Mouse (Mus musculus) heart, embryonic 11.5 days (tissue): Measurements from ENCODE around the gene Eef1akmt1. TPM values are rescaled to one million over a fixed set of nuclear protein-coding genes. Genes with fewer than 3 reads are reported as not detected.

Experiments used
- ATAC-seq: fragments of 200-750 bp; cut with Nextera tagmentation; replicated peaks from 2 replicates; pipeline ENCODE4 v1.8.0; 2017; ENCODE audit warnings: moderate library complexity; ENCODE audit not compliant: insufficient number of reproducible peaks, low FRiP score, low TSS enrichment
- H3K27ac ChIP-seq: fragments of 300-500 bp; sonication (generic); 2 replicates; pipeline ENCODE4 v1.5.1; 2014; ENCODE audit warnings: mild to moderate bottlenecking, low read depth, low read length
- H3K27me3 ChIP-seq: fragments of 300-500 bp; sonication (generic); 2 replicates; pipeline ENCODE4 v1.6.1; 2014; ENCODE audit warnings: mild to moderate bottlenecking, low read length, mixed read lengths; ENCODE audit not compliant: control insufficient read depth, insufficient read depth
- H3K36me3 ChIP-seq: fragments of 300-500 bp; sonication (generic); 2 replicates; pipeline ENCODE4 v1.6.1; 2014; ENCODE audit warnings: mild to moderate bottlenecking, low read length, moderate library complexity, mixed read lengths; ENCODE audit not compliant: control insufficient read depth, insufficient read depth
- H3K4me1 ChIP-seq: fragments of 300-500 bp; sonication (generic); 2 replicates; pipeline ENCODE4 v1.6.1; 2014; ENCODE audit warnings: low read length; ENCODE audit not compliant: control insufficient read depth, insufficient read depth
- H3K4me2 ChIP-seq: fragments of 300-500 bp; sonication (generic); 2 replicates; pipeline ENCODE4 v1.6.1; 2014; ENCODE audit warnings: mild to moderate bottlenecking, moderate library complexity
- H3K4me3 ChIP-seq: fragments of 300-500 bp; sonication (generic); 2 replicates; pipeline ENCODE4 v1.5.1; 2014; ENCODE audit warnings: low read depth, low read length
- H3K9ac ChIP-seq: fragments of 300-500 bp; sonication (generic); 2 replicates; pipeline ENCODE4 v1.6.1; 2014; ENCODE audit warnings: mild to moderate bottlenecking, low read depth, low read length, moderate library complexity
- H3K9me3 ChIP-seq: fragments of 300-500 bp; sonication (generic); replicated peaks from 2 replicates; pipeline ENCODE4 v1.6.1; 2016; ENCODE audit warnings: low read length; ENCODE audit not compliant: control insufficient read depth
- WGBS: fragments of 180-500 bp; shearing (Covaris S2); extraction: QIAGEN DNeasy Blood & Tissue Kit; methylation state at CpG from one replicate; pipeline ENCODE4 v1.1.7; 2014; ENCODE audit not compliant: insufficient replicate concordance; 5-methylcytosine and 5-hydroxymethylcytosine counted together
- polyA plus RNA-seq: library from polyadenylated mRNA; unstranded; fragments of >200 nt; fragmentation: Nextera tagmentation; extraction: Ambion mirVana; gene quantifications from 2 replicates; pipeline ENCODE4 v1.2.1, GENCODE M21; 2014

Gene Eef1akmt1
- polyA plus RNA-seq, 1 experiment from 2014 or later: 61.2 TPM

DNA sequence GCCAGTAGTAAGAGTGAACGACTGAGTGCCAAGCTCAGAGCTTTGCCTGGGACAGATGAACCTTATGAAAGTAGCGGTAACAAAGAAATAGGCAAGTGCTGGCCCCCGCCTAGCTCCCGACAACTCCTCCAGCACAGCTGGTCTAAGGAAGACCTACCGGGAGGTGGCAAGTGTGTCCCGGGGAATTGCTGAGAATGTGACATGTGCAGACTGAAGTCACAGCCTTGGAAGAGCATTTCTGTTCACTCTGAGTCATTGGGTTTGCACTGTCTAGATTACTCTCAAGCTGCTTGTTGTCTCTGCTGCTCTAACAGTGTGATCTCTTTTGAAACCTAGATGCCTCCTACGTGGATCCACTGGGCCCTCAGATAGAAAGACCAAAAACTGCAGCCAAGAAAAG, 54.4 kb downstream of the Eef1akmt1 start:
- no peak overlapping the region for H3K4me3 ChIP-seq
- no peaks in the 10 kb centered on the region for H3K4me1 ChIP-seq
- no peak overlapping the region for H3K9ac ChIP-seq
- no peaks in the 10 kb centered on the region for H3K9me3 ChIP-seq
- ATAC-seq: no peak
- 76% methylated on average over 7 of the region's 7 CpGs for WGBS
- H3K4me2 ChIP-seq: no peak overlapping the region
- H3K27me3 ChIP-seq: no peaks in the 10 kb centered on the region
- no peak overlapping the region for H3K27ac ChIP-seq
- no peaks in the 10 kb centered on the region for H3K36me3 ChIP-seq

DNA sequence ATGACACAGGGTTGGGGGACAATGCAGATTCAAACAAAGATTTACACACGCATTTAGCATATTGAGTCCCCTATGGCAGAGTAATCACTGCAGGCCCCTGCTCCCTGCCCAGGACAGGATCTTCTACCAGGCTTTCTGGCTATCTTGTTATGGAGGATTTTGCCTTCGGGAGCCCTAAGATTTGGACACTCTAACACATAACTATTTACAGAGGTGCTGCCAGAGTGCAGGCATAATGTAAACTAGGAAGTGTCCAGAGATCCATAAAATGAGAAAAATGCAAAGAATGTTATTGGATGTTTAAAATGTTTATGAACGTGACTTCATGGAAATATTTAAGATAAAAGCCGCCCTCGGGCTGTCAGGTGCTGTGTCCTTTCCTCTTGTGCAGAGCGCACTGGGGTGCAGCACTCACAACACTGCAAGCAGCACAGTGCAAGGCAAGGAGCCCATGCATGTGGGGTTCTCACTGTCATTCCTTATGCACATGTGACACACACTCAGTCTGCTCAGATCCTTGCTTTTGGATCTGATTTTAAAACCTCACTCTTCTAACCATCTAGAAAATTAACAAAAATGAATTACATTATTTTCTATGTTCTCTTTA, 56.2 kb downstream of the Eef1akmt1 start:
- 63% methylated on average over 6 of the region's 6 CpGs for WGBS
- Histone ChIP-seq H3K36me3 (no peaks in the 10 kb centered on the region), H3K27ac (no peak overlapping the region), H3K4me3 (no peak overlapping the region), H3K9me3 (no peaks in the 10 kb centered on the region), H3K4me1 (no peaks in the 10 kb centered on the region), H3K27me3 (no peaks in the 10 kb centered on the region), H3K9ac (no peak overlapping the region), H3K4me2 (no peak overlapping the region)
- ATAC-seq: no peak

DNA sequence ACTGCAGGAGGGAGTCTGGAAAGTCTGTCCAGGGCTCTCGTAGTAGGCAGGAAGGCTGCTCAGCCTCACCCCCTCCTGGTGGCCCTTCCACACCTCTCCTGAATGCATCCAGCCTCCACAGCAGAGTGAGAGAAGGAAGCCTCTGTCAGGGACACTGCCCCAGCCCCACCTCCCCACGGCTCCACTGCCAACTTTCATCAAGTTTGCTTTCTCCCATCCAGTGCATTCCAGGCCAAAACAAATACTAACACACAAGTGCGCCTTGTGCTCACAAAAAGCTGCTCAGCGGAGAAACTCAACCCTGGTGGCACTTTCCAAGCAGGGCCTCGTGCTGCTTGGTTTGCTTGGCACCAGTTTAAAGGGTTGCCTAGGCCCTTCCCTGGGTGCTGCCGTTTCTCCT, 61.9 kb downstream of the Eef1akmt1 start:
- H3K27ac ChIP-seq: no peak overlapping the region
- no peaks in the 10 kb centered on the region for H3K27me3 ChIP-seq
- H3K9ac ChIP-seq: no peak overlapping the region
- H3K4me2 ChIP-seq: no peak overlapping the region
- no peak overlapping the region for H3K4me3 ChIP-seq
- H3K4me1 ChIP-seq: no peaks in the 10 kb centered on the region
- no peaks in the 10 kb centered on the region for H3K36me3 ChIP-seq
- ATAC-seq: no peak
- WGBS: 63% methylated on average over 6 of the region's 6 CpGs
- H3K9me3 ChIP-seq: no peaks in the 10 kb centered on the region

- 82% methylated on average over 6 of the region's 6 CpGs for WGBS
- Histone ChIP-seq H3K4me1 (no peaks in the 10 kb centered on the region), H3K4me3 (no peak overlapping the region), H3K27ac (no peak overlapping the region), H3K9ac (no peak overlapping the region), H3K4me2 (no peak overlapping the region), H3K36me3 (no peaks in the 10 kb centered on the region; the same call in 1 of the 2 replicates), H3K9me3 (no peaks in the 10 kb centered on the region), H3K27me3 (0 out of 2 replicates have a peak, but pooled peaks cover 2% of the 10 kb centered on the region)
- ATAC-seq: no peak
Observed at GRCm38 (mm10) chr14:57503729-57504128, 67.7 kb downstream of the Eef1akmt1 start.

Other genes starting within 250 kb of the Eef1akmt1 start
- gene Cryl1, start 173.1 kb downstream of the Eef1akmt1 start, polyA plus RNA-seq: 11.0 and 11.9 TPM in 2 replicates
- gene Ift88, start 147.6 kb downstream of the Eef1akmt1 start, polyA plus RNA-seq: 4.8 and 8.6 TPM in 2 replicates
- gene Il17d, start 46.8 kb downstream of the Eef1akmt1 start, polyA plus RNA-seq: 0.45 and 0.49 TPM in 2 replicates
- 21.8 and 23.7 TPM in 2 replicates for gene Xpo4, start 93.8 kb upstream of the Eef1akmt1 start, polyA plus RNA-seq
- gene Gm49361, start 174.5 kb upstream of the Eef1akmt1 start, polyA plus RNA-seq: not detected in 2 replicates
- gene Lats2, start 186.8 kb upstream of the Eef1akmt1 start, polyA plus RNA-seq: 18.9 and 20.7 TPM in 2 replicates
- 19.5 and 34.2 TPM in 2 replicates for gene Sap18, start 226.6 kb upstream of the Eef1akmt1 start, polyA plus RNA-seq